Mouse (Mus musculus) heart, embryonic 10.5 days (tissue): ENCODE data around the gene Cyb561. TPM values are rescaled to one million over a fixed set of nuclear protein-coding genes. Genes with fewer than 3 reads are reported as not detected.

Experiments used
- DNase-seq: peaks from one replicate; pipeline ENCODE4 v3.0.0-alpha.2; 2017; ENCODE audit warnings: low spot score
- H3K27ac ChIP-seq: fragments of 300-500 bp; sonication (generic); 2 replicates; pipeline ENCODE4 v1.5.1; 2016; ENCODE audit warnings: mild to moderate bottlenecking
- H3K27me3 ChIP-seq: fragments of 300-500 bp; sonication (generic); 2 replicates; pipeline ENCODE4 v1.6.1; 2016; ENCODE audit warnings: mild to moderate bottlenecking; ENCODE audit not compliant: poor library complexity, insufficient read depth, severe bottlenecking
- H3K36me3 ChIP-seq: fragments of 300-500 bp; sonication (generic); 2 replicates; pipeline ENCODE4 v1.6.1; 2016; ENCODE audit warnings: mild to moderate bottlenecking, moderate library complexity
- H3K4me1 ChIP-seq: fragments of 300-500 bp; sonication (generic); 2 replicates; pipeline ENCODE4 v1.6.1; 2016; ENCODE audit warnings: mild to moderate bottlenecking
- H3K4me3 ChIP-seq: fragments of 300-500 bp; sonication (generic); 2 replicates; pipeline ENCODE4 v1.5.1; 2016; ENCODE audit warnings: mild to moderate bottlenecking, moderate library complexity
- H3K9me3 ChIP-seq: fragments of 300-500 bp; sonication (generic); 2 replicates; pipeline ENCODE4 v1.6.1; 2016; ENCODE audit warnings: mild to moderate bottlenecking, moderate library complexity
- WGBS: fragments of 180-500 bp; shearing (Covaris S2); methylation state at CpG from one replicate; pipeline ENCODE4 v1.1.7; 2016; 5-methylcytosine and 5-hydroxymethylcytosine counted together
- polyA plus RNA-seq: library from polyadenylated mRNA; unstranded; fragments of >200 nt; fragmentation: Nextera tagmentation; extraction: Ambion mirVana; gene quantifications from 2 replicates; pipeline ENCODE4 v1.2.1, GENCODE M21; 2016

Gene Cyb561
- polyA plus RNA-seq = 4.1 and 4.6 TPM in 2 replicates

GRCm38 (mm10) chr11:105952911-105953386 is at the start of gene Cyb561:
Gene Cyb561, minus strand, starts transcription at chr11:105953336.
- H3K4me1 ChIP-seq = 0 out of 2 replicates have a peak, but pooled peaks cover 10% of the 10 kb centered on the region
- H3K9me3 ChIP-seq = no peaks in the 10 kb centered on the region
- peaks cover 36% of the 10 kb centered on the region; the same call in 1 of the 2 replicates for H3K27me3 ChIP-seq
- H3K4me3 ChIP-seq = no peak within 1 kb of the TSS
- no peak for DNase-seq
- H3K27ac ChIP-seq = no peak within 1 kb of the TSS
- WGBS = 75% methylated on average over 12 of the region's 12 CpGs
- H3K36me3 ChIP-seq = no peaks in the 10 kb centered on the region

DNA sequence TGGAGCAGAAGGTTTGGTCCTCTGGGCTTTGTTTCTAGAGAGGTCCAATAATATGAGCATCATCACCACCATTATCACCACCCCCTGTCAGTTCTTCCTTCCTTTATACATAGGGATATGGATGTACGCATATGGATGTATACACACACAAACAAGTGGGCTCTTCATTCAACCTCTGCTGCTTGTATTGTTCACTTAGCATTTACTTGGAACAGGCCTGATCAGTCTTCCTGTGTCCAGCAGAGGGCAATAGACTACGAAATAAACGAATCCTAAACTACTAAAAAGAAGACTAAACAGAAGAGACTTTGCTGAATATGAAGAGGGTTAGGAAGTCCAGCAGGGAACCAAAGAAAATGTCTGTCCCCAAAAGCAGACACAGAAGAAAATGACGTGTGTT is 48.6 kb upstream of the Cyb561 start:
- 48% methylated on average over 4 of the region's 4 CpGs for WGBS
- Histone ChIP-seq H3K4me1 (no peaks in the 10 kb centered on the region), H3K9me3 (no peaks in the 10 kb centered on the region), H3K4me3 (no peak overlapping the region), H3K36me3 (no peaks in the 10 kb centered on the region), H3K27me3 (no peaks in the 10 kb centered on the region), H3K27ac (no peak overlapping the region)
- no peak for DNase-seq

- H3K4me1 ChIP-seq = no peaks in the 10 kb centered on the region
Measured at GRCm38 (mm10) chr11:106000062-106000461, 46.9 kb upstream of the Cyb561 start.

DNA sequence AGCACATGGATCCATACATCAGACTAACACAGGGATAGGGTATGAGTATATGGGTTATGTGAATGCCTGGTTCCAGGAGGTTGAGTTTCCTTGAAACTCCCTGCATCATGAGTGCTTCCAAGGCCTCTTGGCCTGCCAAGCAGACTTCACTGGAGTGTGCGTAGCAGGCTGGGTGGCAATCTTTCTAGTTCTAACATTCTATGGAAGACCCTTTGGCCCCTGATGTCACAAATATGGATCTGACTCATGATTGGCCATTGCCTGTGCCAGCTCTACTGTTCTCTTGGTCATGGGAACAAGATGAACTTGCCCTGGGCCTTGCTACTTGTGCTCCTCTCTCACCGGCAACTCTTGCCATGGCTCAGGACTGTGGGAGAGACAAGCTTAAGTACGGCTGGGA is 41.2 kb upstream of the Cyb561 start, which contains the start of gene Ace3:
Gene Ace3 (plus strand): TSS at position 301 of the 400 bp plus-strand sequence.
- H3K27me3 ChIP-seq = no peaks in the 10 kb centered on the region
- no peak within 1 kb of the TSS for H3K4me3 ChIP-seq
- no peaks in the 10 kb centered on the region for H3K36me3 ChIP-seq
- no peak for DNase-seq
- H3K4me1 ChIP-seq = no peaks in the 10 kb centered on the region
- H3K9me3 ChIP-seq = no peaks in the 10 kb centered on the region
- WGBS = 92% methylated on average over 3 of the region's 3 CpGs
- H3K27ac ChIP-seq = no peak within 1 kb of the TSS

More at GRCm38 (mm10) chr11:106000062-106000461, 46.9 kb upstream of the Cyb561 start:
- DNase-seq = no peak
- Histone ChIP-seq H3K27me3 (no peaks in the 10 kb centered on the region), H3K36me3 (no peaks in the 10 kb centered on the region), H3K27ac (no peak overlapping the region), H3K4me3 (no peak overlapping the region), H3K9me3 (no peaks in the 10 kb centered on the region)
- WGBS = 89% methylated on average over 6 of the region's 6 CpGs

- Histone ChIP-seq H3K9me3 (no peaks in the 10 kb centered on the region), H3K4me1 (no peaks in the 10 kb centered on the region), H3K27ac (no peak overlapping the region), H3K27me3 (no peaks in the 10 kb centered on the region; the same call in 1 of the 2 replicates), H3K36me3 (no peaks in the 10 kb centered on the region), H3K4me3 (no peak overlapping the region)
- no peak for DNase-seq
- 66% methylated on average over 2 of the region's 2 CpGs for WGBS
Measured at GRCm38 (mm10) chr11:105990231-105990630, 37.1 kb upstream of the Cyb561 start.

DNA sequence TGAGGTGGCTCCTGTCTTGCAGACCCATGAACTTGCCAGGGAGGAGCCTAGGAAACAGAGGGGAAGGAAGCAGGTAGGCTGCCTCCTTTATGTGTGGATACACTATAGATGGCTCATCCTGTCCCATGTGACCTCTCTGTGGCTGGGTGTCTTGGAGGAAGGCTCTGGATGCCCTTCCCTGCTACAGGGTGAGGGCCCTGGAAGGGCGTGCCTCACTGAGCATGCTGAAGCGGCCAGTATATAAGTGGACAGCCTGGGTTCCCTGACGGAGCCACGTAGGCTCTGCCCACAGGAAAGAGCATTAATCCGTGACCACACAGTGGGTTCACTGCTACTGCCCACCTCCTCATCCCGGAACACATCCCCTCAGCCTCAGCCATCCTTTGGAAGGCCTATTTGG is 36.3 kb upstream of the Cyb561 start:
- Histone ChIP-seq H3K4me3 (no peak overlapping the region), H3K27ac (no peak overlapping the region), H3K9me3 (no peaks in the 10 kb centered on the region), H3K4me1 (no peaks in the 10 kb centered on the region), H3K27me3 (no peaks in the 10 kb centered on the region; the same call in 1 of the 2 replicates), H3K36me3 (no peaks in the 10 kb centered on the region)
- WGBS = 76% methylated on average over 6 of the region's 6 CpGs
- DNase-seq = no peak

DNA sequence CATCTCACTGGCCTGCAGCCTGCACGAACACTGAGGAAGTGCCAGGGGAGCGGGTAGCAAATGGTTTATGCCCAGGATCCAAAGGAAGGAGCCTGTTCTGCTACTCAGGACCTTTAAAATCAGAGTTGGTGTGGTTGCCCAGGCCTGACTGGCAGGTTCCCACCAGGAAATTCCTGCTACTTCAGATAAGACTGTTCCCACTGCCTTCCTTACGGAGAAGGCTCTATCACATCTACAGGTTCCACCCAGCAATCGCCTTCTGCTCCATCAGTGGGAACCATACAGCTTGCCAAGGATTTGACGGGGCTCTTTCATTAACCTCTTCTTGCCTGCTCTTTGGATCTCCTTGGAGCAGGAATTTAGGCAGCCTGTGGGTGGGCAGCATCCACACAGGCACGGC is 34.3 kb upstream of the Cyb561 start:
- no peak for DNase-seq
- Histone ChIP-seq H3K36me3 (no peaks in the 10 kb centered on the region), H3K9me3 (no peaks in the 10 kb centered on the region), H3K4me1 (no peaks in the 10 kb centered on the region), H3K4me3 (no peak overlapping the region), H3K27ac (no peak overlapping the region), H3K27me3 (no peaks in the 10 kb centered on the region; the same call in 1 of the 2 replicates)
- 54% methylated on average over 6 of the region's 6 CpGs for WGBS

DNA sequence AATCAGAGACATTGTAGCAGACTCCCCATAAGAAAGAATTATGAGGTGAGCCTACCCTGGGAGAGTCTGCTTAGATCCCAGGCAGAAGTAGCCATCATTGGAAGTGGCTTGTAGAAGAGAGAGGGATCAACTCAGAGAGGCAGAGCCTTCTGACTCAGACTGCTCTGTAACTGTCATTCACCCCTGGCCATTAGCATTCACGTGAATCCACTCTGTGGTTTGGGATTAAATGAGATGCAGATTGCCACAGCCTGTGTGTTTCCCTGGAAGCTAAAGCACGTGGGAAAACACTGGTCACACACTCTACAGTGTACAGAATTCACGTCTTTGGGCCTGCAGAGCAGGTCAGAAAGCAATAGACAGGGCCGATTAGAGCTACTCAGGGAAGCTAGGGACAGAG is 31.3 kb upstream of the Cyb561 start:
- peaks cover 10% of the 10 kb centered on the region for H3K27me3 ChIP-seq
- WGBS = 70% methylated on average over 4 of the region's 4 CpGs
- H3K9me3 ChIP-seq = no peaks in the 10 kb centered on the region
- DNase-seq = no peak
- H3K4me1 ChIP-seq = no peaks in the 10 kb centered on the region
- no peak overlapping the region for H3K27ac ChIP-seq
- no peaks in the 10 kb centered on the region for H3K36me3 ChIP-seq
- H3K4me3 ChIP-seq = no peak overlapping the region

DNA sequence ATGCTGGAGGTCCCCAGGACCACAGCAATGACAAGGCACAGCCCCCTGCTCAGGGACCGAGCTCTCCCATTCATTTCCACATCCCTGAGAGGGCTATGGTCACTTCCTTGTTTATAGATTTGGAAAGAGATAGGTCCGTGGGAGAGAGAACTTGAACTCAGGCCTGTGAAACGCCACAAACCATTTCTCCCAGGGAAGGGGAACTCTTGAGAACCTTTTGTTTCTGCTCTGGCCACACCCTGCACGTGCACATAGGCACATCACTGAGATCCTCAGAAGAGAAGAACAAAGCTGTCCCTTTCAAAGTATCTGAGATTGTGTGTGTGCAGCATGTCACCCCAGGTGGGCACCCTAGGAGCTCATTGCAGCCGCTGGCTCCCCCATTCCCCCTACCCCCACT is 25.5 kb upstream of the Cyb561 start:
- 67% methylated on average over 5 of the region's 5 CpGs for WGBS

GRCm38 (mm10) chr11:105978232-105978631 is 25.1 kb upstream of the Cyb561 start:
- DNase-seq = no peak
- H3K4me1 ChIP-seq = no peaks in the 10 kb centered on the region
- no peak overlapping the region for H3K4me3 ChIP-seq
- WGBS = 72% methylated on average over 2 of the region's 2 CpGs
- no peaks in the 10 kb centered on the region for H3K9me3 ChIP-seq
- peaks cover 31% of the 10 kb centered on the region for H3K27me3 ChIP-seq
- H3K27ac ChIP-seq = no peak overlapping the region
- H3K36me3 ChIP-seq = no peaks in the 10 kb centered on the region

More for the DNA sequence above, 25.5 kb upstream of the Cyb561 start:
- Histone ChIP-seq H3K4me3 (no peak overlapping the region), H3K9me3 (no peaks in the 10 kb centered on the region), H3K4me1 (no peaks in the 10 kb centered on the region), H3K27me3 (peaks cover 27% of the 10 kb centered on the region), H3K27ac (no peak overlapping the region), H3K36me3 (no peaks in the 10 kb centered on the region)
- no peak for DNase-seq

DNA sequence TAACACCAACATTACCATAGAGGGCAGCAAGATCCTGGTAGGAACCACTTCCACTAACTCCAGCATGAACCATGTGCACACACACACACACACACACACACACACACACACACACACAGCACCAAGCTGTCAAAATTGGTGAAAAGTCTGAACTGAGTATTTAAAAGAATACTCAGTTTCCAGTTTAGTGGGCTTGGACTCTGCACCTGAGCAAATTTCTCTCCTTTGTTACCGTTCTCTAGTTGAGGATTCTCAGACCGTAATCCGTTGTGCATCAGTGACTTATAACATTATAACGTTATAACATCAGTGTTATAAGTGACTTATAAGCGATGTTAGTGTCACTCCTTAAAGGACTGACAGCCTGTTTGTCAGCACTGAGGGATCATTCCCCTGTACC is 22.5 kb upstream of the Cyb561 start:
- Histone ChIP-seq H3K4me1 (no peaks in the 10 kb centered on the region), H3K27me3 (peaks cover 48% of the 10 kb centered on the region), H3K4me3 (no peak overlapping the region), H3K27ac (no peak overlapping the region), H3K36me3 (no peaks in the 10 kb centered on the region), H3K9me3 (no peaks in the 10 kb centered on the region)
- WGBS = 84% methylated on average over 5 of the region's 5 CpGs
- no peak for DNase-seq

GRCm38 (mm10) chr11:105975050-105975449 is 21.9 kb upstream of the Cyb561 start:
- no peak for DNase-seq
- no peaks in the 10 kb centered on the region for H3K9me3 ChIP-seq
- peaks cover 53% of the 10 kb centered on the region for H3K27me3 ChIP-seq
- H3K27ac ChIP-seq = no peak overlapping the region
- H3K36me3 ChIP-seq = no peaks in the 10 kb centered on the region
- H3K4me1 ChIP-seq = no peaks in the 10 kb centered on the region
- H3K4me3 ChIP-seq = no peak overlapping the region
- WGBS = 69% methylated on average over 3 of the region's 3 CpGs

- DNase-seq = no peak
- Histone ChIP-seq H3K4me1 (no peaks in the 10 kb centered on the region), H3K27ac (no peak overlapping the region), H3K27me3 (peaks cover 57% of the 10 kb centered on the region), H3K36me3 (no peaks in the 10 kb centered on the region), H3K9me3 (no peaks in the 10 kb centered on the region), H3K4me3 (no peak overlapping the region)
- WGBS = 88% methylated on average over 6 of the region's 6 CpGs
Measured at GRCm38 (mm10) chr11:105974593-105974992, 21.5 kb upstream of the Cyb561 start.

GRCm38 (mm10) chr11:105969516-105969915 is 16.4 kb upstream of the Cyb561 start:
- 48% methylated on average over 1 of the region's 1 CpGs for WGBS

More at GRCm38 (mm10) chr11:105969516-105969915, 16.4 kb upstream of the Cyb561 start:
- H3K4me1 ChIP-seq = peaks cover 21% of the 10 kb centered on the region
- no peak overlapping the region for H3K4me3 ChIP-seq
- no peaks in the 10 kb centered on the region for H3K36me3 ChIP-seq
- no peak for DNase-seq
- no peak overlapping the region for H3K27ac ChIP-seq
- H3K27me3 ChIP-seq = peaks cover 91% of the 10 kb centered on the region
- no peaks in the 10 kb centered on the region for H3K9me3 ChIP-seq
